Mouse (Mus musculus) cerebellum, adult 8-10 months (tissue): ENCODE data around the gene Cgas.

ENCODE experiments used
- DNase-seq: peaks from one replicate; pipeline ENCODE4 v3.0.0; 2022

Cgas gene

DNA sequence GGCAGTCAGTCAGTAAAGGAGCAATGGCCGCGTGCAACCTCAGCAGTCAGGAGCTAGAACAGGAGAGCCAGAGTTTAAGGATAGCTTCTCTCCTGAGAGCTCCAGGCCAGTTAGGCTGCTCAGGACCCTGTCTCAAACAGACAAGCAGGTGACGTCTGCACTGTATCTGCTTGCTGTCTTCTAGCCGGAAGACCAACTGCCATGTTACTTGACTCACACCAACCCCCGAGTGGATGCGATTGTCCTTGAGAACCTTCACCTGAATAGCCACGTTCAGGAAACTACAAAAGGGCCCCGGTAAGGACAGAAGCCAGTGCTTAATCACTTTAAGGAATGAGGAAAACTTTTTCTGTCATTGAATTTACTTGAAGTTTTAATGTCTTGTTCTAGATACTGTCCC, 14.0 kb upstream of the Cgas start:
- DNase-seq, result no peak

DNA sequence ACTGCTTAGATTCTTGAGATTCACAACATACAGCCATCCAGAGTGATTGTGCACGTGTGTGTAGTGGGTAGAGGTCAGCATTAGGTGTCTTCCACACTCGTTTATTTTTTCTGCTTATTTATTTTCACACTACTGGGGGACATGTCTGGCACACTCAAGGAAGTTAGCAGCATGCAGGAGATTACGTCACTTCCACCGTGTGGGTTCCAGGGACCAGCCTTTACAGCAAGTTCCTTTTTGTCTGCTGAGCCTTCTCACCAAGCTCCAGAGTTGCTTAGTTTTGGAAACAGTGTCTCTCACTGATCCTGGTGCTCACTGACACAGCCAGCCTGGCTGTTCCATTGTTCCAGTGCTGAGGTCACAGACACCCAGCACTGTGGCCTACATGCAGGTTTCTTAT, 8.3 kb upstream of the Cgas start:
- DNase-seq, result no peak

- no peak for DNase-seq
Observed at GRCm38 (mm10) chr9:78450404-78450803, 7.4 kb upstream of the Cgas start.

- DNase-seq, result peak; percentile 84
Observed at GRCm38 (mm10) chr9:78447973-78448873, 5.2 kb upstream of the Cgas start, which contains the start of the genes Mto1 and Gm17324. Gene Mto1 (plus strand): TSS chr9:78448208. Gene Gm17324 (minus strand): TSS chr9:78448786.

GRCm38 (mm10) chr9:78447606-78447972, 4.6 kb upstream of the Cgas start:
- no peak for DNase-seq

DNA sequence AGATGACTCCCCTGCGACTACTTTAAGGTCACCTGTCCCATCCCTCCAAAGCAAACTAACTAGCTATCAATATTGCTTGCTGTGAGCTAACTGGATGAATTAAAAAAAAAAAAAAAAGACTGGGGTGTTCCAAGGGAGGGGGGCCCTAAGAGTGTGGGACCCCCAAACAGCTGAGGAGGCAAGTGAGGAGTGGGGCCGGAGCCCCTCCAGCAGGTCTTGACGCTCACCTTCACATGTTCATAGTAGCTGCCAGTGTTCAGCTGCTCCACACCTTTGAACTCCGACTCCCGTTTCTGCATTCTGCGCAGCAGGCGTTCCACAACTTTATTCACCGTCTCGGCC, 829 bp downstream of the Cgas start:
- DNase-seq, result no peak

DNA sequence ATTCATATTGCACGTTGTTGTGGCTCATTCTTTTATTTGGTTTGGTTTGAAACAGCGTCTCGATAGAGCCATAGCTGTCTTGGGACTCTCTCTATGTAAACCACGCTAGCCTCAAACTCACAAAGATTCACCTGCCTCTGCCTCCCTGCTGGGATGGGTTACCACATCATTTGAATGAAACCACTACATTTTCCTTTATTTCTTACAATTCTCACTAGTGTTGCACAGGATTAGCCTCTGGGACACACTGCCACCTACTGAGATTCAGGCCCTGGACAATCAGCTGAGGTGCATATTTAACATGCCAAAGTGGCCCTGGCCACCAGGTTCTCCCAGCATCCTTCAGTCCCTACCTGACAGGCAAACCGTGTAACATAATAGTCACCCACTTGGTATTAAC, 3.6 kb downstream of the Cgas start:
- no peak for DNase-seq

DNA sequence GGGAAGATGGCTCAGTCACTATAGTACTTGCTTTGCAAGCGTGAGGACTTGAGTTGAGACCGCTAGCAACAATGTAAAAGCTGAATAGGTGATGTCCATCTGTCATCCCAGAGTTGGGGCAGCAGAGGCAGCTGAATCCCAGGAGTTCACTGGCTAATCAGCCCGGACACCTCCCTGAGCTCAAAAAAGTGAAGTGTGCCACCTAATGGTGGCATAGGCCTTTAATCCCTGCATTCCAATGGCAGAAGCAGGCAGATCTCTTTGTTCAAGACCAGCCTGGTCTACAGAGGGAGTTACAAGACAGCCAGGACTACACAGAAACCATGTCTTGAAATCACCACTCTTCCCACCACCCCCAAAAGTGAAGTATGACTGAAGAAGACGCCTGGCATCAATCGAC, 10.6 kb downstream of the Cgas start:
- DNase-seq, result no peak

GRCm38 (mm10) chr9:78430486-78430885, 12.6 kb downstream of the Cgas start:
- DNase-seq, result no peak

GRCm38 (mm10) chr9:78429551-78429950, 13.5 kb downstream of the Cgas start:
- no peak for DNase-seq

GRCm38 (mm10) chr9:78428870-78429432, 14.1 kb downstream of the Cgas start:
- no peak for DNase-seq

DNA sequence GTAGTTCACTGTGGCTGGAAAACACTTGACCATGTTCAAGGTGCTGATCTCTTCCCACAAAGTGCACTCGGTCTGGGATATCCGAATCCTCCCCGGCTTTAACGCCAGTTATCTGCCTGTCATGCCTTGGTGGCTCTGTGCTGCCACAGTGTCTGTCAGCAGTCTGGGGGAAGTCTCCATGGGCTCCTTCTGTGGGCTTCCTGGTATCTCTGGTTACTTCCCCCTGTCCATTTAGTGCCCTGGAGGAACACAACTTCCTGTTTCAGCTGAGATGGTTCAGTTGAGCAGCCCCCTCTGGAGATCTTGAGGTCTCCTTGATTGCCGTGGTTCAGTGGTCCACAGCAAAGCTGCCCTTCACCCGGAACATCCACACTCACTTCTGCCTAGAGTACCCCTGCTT, 14.9 kb downstream of the Cgas start:
- no peak for DNase-seq

DNA sequence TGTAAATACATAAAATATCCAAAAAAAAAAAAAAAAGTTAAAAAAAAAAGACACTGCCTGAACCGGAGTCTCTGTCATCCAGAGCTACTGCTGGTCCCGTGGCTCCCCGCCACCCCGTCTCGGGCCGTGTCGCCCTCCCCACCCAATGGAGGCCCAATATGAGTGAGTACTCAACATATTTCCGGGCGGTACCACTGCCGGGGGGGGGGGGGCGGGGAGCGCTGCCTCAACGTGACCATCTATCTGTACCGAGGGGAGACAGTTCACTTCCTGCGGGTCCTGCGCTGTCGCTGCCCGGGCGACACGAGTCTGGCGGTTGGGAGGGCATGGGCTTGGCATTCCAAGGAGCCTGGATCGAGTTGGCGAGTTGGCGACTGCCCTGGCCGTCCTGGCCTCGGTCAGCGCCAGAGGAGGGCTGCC, 15.7 kb downstream of the Cgas start:
- no peak for DNase-seq

DNA sequence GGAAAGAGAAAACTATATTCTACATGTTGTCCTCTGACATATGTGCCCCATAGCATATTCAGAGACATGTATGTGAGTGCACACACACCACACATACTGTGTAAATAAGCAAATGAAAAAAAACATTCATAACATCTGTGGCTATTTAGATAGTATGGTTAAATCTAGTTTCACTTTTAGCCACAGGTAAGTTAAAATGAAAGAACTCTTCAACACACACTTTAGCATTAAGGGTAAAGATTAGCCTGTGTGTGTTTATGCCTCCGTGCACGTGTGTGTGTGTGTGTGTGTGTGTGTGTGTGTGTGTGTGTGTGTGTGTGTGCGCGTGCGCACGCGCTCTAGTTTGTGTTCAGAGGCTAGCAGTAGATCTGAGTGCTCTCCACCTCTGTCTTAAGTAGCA, 41.4 kb downstream of the Cgas start:
- DNase-seq, result no peak

- DNase-seq, result no peak
Observed at GRCm38 (mm10) chr9:78400570-78400969, 42.5 kb downstream of the Cgas start.

DNA sequence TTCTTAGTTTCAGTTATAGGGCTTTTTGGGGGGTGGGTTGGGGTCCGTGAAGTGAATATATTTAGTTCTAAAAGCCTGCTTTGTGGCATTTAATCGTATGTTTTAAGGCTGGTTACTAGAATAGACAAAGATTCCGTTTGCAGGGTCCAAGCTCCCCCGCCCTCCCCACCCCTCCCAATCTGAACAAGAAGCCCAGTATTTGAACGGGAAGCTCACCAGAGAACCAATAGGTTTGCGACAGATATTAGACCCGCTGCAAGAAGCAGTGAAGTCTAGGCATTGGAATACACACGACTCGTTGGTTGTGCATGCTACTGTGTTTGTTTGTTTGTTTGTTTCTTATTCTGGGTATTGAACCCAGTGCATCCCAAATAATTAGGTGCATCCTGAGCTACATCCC, 46.5 kb downstream of the Cgas start:
- DNase-seq, result no peak

- DNase-seq, result no peak
Observed at GRCm38 (mm10) chr9:78395630-78396351, 47.2 kb downstream of the Cgas start, which contains the start of gene Ddx43. Gene Ddx43 (plus strand): TSS chr9:78395777.

DNA sequence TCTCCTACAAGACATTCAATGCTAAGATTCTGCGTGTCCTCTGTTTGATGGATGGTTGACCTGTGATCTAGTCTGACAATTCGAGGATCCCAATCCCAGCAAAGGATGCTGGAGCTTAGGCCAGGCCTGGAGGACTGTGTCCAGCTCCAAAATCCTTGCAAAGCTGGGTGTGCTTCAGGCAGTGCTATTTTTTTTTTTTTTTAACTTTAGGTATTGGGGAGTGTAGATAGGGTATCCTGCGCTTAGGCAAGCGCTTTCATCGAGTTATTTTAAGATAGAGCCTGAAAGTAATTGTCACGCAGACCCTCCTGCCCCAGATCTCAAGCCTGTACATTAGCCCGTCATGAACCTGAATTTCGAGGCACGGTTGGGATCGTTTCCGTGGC, 47.8 kb downstream of the Cgas start:
- no peak for DNase-seq

- no peak for DNase-seq
Observed at GRCm38 (mm10) chr9:78394602-78395001, 48.4 kb downstream of the Cgas start.

- DNase-seq, result no peak
Observed at GRCm38 (mm10) chr9:78393741-78394140, 49.3 kb downstream of the Cgas start.

GRCm38 (mm10) chr9:78389981-78390380, 53.1 kb downstream of the Cgas start:
- DNase-seq, result no peak

DNA sequence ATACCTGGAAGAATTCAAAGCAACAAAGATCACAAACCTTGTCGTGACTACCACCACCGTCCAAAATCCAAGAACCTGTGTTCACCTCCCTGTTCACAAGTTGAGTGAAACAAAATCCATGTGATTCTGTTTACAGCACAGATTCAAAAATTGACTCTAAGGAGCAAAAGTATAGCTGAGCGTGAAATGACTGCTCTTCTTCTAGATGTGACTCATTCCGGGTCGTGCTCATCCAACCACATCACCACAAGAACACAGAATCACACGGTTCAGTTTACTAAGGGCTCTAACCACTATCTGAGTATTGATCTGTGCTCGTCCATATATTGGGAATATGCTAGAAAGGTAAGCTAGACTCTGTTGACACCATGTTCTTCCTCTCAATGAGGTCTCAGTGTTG, 56.1 kb downstream of the Cgas start:
- DNase-seq, result no peak

- DNase-seq, result no peak
Observed at GRCm38 (mm10) chr9:78385893-78386292, 57.1 kb downstream of the Cgas start.
